Mouse (Mus musculus) lung, adult 2 months (tissue): ENCODE results near the gene Bbc3.

Experiments
- CTCF ChIP-seq: fragments of 200-500 bp; IDR thresholded peaks from 2 replicates; pipeline ENCODE4 v1.5.1; 2011; ENCODE audit warnings: mild to moderate bottlenecking, low read length, control low read depth; ENCODE audit not compliant: insufficient read depth
- POLR2A ChIP-seq: fragments of 200-500 bp; IDR thresholded peaks from 2 replicates; pipeline ENCODE4 v1.6.1; 2011; ENCODE audit warnings: low read depth, mild to moderate bottlenecking, control low read depth, low read length, borderline replicate concordance; ENCODE audit errors: extremely low read depth

- no peak for TF ChIP-seq CTCF
- TF ChIP-seq POLR2A, result peak; percentile 55; the same call in 1 of the 2 replicates
Measured at GRCm38 (mm10) chr7:16295321-16295900, 12.8 kb upstream of the Bbc3 start.
